Mouse (Mus musculus) left cerebral cortex, postnatal 10 days (tissue): ENCODE measurements around the gene Chsy1. TPM values are rescaled to one million over a fixed set of nuclear protein-coding genes. Genes with fewer than 3 reads are reported as not detected.

Experiments used
- DNase-seq, 2 experiments: peaks; one replicate each; pipeline ENCODE4 v3.0.0; 2021 to 2022; ENCODE audit warnings: low spot score in 2 of 2, mixed read lengths in 1 of 2; ENCODE audit errors: extremely low spot score in 1 of 2
- intact Hi-C: fragments of 180-260 bp; cut with DNase I; formaldehyde crosslinking; loops from one replicate; pipeline ENCODE4 v1.15.1; 2025
- total RNA-seq, 2 experiments: library from RNA; stranded (reverse); gene quantifications; 2 replicates each; pipeline ENCODE4 v1.2.3; 2021

The Chsy1 gene
- total RNA-seq, 2 experiments from 2014 or later, result 21.3 to 21.6 TPM

DNA sequence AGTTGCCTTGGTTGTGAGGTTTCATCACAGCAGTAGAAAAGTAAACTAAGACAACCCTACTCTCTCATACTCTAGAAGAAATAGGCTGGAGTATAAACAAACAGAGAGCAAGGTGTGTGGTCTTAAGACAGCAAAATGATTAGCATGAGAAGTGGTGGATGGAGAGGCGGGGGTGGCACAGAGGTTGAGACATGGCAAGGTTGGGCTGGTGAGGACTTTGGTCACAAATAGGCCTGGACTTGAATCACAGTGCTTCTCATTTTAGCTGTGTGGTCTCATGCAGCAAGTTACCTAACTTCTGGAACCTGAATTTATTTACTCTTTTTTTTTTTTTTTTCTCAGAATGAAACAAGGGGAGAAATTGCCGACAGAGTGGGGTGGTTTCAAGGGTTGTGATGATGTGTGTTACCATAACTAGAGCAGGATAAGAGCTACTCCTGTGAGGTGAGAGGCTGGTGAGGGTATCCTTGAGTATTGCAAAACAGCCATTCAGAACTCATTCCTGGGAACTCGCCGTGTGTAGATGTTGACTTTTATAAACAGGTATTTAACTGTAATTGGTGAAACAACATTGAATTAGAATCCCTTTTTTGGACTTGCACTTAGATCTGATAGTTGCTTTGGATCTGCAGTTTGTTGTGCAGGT lies 22.6 kb downstream of the Chsy1 start:
- intact Hi-C loops, result no loop called here
- no peak for DNase-seq

DNA sequence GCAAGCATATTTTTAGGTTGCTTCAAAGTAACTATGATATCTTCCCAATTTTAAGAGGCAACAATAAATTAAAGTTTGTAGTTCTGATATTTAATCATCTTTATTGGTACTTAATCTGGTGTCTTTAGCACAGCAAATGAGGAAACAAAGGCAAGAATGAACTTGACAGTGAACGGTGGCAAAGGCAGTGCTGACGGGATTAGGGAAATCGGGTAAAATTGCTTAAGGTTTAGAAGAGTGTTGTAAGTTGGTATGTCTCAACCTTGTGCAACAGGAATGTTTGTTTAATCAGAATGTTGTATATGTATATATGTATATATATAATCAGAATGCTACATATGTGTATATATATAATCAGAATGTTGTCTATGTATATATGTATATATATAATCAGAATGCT lies 24.8 kb downstream of the Chsy1 start:
- intact Hi-C loops, result no loop called here
- no peak for DNase-seq

DNA sequence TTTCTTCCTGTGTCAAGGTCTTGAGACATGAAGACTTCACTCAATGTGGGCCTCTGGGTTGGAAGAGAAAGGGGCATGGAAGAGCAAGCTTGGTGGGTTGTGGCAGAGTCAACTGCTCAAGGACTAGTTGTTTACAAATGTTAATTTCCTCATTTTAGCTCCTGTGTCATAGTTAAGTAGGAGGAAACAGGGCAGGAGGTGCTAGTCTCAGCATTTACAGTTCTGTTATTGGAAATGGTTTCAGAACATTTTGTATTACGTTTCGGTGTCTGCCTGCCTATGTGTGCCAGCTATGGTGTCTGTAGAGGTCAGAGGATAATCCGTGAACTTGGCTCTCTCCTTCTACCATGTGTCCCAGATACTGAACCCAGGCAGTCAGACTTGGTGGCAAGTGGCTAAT lies 26.3 kb downstream of the Chsy1 start:
- intact Hi-C loops, result no loop called here
- DNase-seq, result no peak

DNA sequence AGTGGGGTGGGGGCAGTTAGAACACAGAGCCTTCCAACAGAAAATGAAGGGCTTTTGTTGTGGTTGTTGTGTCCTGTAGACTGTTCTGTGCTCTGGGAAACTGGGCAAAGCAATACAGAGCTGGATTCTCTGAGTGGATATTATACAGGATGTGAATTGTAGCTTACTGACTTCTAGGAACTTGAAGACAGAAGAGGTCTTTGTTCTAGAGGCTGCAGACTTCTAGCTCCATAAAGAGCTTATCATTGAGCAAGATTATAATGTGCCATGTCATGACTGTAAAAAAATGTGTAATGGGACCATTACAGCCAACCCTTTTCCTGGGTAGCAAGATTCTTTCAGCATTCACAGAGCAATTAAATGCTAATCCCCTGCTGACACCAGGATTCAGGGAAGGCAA lies 26.9 kb downstream of the Chsy1 start:
- DNase-seq, result no peak
- intact Hi-C loops, result no loop called here

DNA sequence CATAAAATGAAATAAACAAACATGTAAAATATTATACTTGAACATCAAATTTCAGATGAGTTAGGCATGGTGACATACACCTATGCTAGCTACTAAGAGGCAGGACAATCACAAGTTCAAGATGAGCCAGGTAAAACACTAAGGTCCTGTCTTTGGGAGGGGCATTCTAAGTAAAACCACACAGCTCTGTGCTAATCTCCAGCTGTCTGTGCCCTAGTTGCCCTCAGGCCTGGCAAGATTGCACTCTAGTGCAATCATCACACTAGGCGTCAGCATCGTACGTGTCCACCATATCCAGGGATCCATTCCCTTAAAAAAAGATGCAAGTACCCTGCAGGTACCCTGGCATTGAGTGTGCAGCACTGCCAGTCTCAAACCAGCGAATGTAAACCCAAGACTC lies 28.0 kb downstream of the Chsy1 start:
- intact Hi-C loops, result no loop called here
- DNase-seq, result no peak

DNA sequence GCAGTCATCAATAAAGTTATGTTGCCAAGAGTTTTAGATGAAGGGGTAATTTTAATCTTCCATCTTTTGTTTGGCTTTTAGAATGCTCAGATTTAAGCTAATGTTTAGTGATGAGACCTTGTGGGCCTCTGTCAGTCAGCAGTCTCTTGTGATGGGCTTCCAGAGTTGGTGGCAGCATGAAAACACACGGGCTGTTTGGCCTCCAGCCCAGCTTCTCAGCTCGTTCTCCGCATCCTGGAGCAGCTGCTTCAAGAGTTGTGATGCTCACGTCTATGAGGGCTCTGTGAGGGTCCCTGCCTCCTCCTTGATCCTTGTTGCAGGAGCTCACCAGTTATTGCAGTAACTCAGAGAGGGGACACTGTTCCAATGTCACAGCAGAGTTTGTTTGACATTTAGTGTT lies 29.0 kb downstream of the Chsy1 start:
- peak in 1 of 2 experiments; percentile 43 for DNase-seq
- intact Hi-C loops, result no loop called here

DNA sequence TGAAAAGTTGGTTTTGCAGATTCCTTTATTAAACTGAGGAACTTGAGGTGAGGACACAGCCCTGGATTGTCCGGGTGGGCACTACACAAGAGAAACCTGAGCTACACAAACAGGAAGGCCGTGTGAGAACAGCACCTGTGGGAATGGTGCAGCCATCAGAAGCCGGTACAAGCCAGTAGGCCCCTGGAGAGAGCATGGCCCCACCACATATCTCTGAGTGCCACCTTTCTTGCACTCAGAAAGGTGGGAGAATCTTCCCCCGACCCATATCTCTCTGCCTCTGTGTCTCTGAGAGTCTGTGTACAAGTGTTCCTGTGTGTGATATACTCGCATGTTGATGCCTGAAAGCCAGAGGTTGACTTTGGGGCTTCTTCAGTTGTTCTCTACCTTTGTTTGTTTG lies 29.6 kb downstream of the Chsy1 start:
- intact Hi-C loops, result no loop called here

DNA sequence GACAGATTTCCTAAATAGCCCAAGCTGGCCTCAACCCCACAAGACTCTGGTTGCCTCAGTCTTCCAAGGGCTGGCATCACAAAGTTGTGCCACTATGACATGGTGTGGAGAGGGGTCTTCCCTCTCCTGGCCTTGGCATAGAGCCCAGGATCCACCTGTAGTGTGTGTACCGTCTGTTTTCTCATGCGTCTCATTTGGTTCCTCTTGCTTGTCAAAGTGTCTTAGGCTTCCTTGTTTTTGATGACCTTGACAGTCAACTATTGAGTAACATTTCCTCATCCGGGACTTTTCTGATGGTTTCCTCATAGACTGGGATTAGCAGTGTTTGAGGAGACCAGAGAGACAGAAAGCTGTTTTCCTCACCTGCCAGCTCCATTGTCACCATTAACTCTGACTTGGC lies 30.8 kb downstream of the Chsy1 start:
- intact Hi-C loops, result no loop called here
- no peak for DNase-seq

More for the DNA sequence above, 29.6 kb downstream of the Chsy1 start:
- no peak for DNase-seq

DNA sequence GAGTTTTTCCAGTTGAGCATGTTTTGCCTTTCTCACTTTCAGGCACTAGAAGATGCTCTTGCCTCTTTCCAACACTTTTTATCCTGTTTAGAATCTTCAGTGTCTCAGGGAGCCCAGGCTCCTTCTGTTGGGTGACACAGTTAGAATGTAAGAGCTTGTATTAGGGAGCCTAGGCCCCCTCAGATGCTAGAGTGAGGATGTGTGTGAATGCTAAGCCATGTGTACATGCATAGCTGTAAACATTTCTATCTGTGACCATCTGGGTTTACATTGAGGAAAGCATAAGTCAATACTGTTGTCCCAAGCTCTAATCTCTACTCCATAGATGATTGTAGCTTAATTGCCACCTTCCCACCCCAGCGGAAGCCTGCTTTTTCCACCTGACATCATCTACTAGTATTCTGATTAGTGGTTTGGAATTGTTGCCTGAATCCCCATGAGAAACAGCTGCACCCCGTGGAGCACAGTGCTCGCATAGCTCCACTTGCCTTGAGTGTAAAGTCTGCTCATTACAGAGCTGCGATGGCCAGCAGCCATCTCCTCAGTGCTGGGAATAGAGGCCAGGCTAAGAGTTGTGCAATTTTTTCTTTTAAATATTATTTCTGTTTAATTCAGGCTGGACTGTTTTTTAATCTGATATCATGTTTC lies 31.7 kb downstream of the Chsy1 start:
- intact Hi-C loops, result no loop called here
- DNase-seq, result no peak

DNA sequence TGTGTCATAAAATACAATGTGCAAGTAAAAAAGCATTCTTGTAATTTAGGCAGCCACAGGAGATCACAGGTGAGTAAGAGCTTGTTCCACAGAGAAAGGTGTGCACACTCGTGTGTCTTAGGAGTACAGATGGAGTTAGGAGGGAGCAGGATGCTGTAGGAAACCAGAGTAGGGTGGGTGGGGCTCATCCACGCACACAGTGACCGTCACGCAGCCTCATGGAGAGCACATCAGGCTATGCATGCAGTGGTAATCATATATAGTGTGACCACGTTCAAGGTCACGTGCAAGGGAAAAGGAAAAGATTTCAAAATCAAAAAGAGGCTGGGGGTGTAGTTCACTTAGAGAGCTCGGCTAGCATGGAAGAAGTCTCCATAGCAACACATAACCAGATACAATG lies 33.2 kb downstream of the Chsy1 start:
- no peak for DNase-seq
- intact Hi-C loops, result no loop called here

DNA sequence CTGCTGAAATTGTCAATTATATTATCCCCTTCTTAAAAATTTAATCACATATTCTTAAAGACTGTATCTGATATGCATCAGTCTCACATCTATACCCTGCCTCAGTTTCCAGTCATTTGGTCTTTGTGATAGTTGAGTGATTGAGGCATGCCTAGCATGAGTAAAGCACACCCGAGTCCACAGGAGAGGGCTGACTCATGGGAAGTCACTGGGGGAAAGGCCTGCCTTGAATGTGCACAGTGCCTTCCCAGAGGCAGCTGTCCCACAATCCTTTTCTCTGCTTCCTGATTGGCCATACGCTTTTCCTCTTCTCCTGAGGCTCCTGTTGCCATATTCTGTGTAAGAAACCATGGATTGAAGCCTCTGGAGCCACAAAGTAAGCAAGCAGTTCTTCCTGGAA lies 35.2 kb downstream of the Chsy1 start:
- intact Hi-C loops, result no loop called here
- DNase-seq, result no peak

DNA sequence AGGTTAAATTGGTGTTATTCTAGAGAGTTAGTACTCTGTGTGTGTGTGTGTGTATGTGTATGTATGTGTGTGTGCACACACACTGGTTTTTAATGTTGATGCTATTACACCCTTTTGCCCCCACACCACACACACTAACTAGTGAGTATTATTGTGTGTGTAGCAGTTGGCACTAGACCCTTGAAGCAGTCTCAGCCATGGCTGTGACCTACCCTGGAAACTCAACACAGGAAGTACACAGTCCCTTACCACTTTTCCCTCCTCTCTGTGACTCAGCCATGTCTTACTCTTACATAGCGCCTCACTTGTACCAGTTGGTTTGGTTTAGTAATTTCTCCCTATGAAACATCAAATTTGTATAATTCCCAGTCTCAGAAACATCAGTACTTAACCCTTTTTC lies 37.8 kb downstream of the Chsy1 start:
- intact Hi-C loops, result no loop called here

DNA sequence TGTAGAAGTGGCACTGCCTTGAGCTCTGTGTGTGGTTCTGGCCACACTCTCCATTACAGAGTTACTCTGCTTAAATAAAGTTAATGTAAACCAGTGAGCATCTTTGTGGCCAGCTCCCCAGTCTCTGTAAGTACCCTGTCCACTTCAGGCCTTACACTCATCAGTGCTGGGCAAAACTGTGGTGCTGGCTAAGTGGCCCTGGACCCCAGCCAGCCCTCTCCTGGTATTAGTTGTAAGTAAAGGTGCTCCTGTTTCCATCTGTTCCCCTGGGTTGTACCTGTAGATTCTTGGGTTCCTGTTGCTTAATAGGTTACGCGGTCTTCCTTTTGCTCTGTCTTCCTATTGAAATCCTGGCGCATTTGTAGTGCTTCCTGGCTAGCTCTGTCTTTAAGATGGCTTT lies 38.5 kb downstream of the Chsy1 start:
- no peak for DNase-seq
- intact Hi-C loops, result no loop called here

More for the DNA sequence above, 37.8 kb downstream of the Chsy1 start:
- DNase-seq, result no peak

DNA sequence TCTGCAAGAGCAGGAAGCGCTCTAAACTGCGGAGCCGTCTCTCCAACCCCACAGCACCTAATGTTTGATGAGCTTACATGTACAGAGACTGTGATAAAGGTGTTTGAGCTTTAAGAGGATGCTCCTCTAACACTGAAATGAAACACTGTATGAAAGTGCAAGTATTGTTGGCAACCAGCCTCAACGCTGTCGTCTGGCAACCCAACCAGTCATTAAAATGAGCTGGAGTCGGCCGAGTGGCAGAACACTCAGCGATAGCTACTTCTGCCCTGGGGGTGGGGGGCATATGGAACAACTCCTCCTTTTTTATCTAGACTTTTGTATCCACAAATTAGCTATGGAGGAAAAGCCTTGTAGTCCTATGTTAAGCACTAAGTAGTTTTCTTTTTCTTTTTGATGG lies 40.2 kb downstream of the Chsy1 start:
- intact Hi-C loops, result no loop called here
- DNase-seq, result no peak

DNA sequence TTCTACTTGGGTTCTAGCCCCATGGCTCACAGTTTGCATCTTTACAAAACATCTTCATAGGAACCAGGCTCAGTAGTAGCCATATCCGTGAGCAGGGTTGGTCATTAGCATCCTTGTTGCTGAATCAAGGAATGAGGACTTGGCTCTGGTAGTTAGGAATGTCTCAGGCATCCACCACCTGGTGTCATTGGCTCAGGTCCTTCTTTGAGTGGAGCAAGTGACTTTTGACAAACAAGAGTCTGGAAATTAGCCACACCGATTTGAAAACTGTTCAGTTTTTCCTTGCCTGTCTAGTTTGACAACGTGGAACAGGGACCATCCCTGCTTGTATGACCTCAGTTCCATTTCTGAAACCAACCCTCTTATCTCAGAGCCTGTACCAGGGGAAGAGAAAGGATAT lies 41.1 kb downstream of the Chsy1 start:
- intact Hi-C loops, result no loop called here
- no peak for DNase-seq

DNA sequence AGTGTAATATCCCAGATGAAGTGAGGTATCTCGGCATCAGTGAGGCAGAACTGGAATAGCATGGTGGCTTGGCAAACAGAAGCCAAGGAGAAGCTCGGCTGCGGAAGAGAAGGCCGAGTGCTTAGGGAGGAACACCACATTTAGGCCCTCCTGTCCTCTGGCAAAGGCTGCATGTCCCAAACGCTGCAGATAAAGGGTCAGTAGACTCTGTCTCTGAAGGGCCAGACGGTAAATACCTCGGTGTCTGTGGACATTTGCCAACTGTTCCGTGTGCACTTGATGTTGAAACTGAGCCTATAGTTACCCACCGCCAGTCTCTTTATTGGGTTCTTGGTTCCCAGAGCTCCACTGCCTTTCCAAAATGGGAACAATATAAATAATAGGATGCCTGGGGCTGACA lies 48.1 kb downstream of the Chsy1 start:
- intact Hi-C loops, result no loop called here
- DNase-seq, result no peak

DNA sequence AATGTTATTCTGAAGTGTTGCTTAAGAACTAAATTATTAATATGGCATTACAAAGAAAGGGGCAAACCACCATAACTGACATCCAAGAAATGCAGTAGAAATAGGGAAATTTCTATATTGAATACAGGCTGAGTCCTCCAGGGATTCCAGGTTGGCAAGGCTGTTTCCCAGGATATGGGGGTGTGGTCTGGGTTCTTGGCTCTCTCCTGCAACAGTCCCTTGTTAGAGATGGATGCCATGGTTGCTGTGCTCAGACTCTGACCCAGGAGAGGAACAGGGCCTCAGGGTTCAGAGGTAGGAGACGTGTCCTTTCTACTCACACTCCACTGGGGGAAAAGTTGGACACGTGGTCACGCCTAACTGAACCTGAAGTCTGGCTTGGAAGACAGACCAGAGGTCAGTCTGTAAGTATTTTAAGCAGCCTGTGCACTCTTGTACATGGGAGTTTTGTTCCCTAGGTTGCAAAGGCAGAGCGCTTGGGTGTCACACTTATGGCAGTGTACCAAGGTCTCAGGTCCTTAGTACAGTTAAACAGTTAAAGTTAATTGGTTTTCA lies 48.6 kb downstream of the Chsy1 start:
- intact Hi-C loops, result no loop called here
- no peak for DNase-seq

DNA sequence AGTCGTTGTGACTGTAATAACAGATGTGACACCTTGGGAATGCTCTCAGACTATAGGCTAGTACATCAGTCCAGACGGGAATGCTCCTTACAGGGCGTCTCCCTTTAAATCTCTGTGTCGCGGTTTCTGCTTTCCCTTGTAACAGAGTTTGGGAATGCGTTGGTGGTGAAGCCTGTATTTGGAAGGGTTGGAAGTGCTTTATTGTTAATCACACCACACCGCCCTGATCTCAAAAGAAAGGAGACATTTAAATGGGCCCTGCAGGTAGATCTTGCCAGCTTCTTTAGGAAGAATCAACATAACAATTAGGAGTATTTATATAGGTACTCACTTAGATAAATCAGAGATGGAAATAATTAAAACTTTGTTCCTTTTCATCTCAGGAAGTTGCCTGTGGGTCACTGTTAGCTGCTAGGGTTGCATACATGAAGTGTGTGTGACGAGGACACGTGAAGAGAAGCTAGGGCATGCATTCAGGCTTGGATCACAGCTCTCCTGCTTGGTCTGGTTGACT lies 49.4 kb downstream of the Chsy1 start:
- intact Hi-C loops, result no loop called here

DNA sequence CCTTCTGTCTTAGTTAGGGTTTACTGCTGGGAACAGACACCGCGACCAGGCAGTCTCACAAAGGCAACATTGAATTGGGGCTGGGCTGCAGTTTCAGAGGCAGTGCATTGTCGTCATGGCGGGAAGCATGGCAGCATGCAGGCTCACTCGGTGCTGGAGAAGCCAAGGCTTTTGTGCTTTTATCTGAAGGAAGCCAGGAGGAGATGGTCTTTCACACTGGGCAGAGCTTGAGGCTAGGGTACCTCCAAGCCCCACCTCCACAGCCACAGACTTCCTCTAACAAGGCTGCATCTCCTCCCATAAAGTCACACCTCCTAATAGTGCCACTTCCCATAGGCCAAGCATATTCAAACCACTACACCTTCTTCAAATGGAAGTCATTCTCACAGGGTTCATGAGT lies 50.6 kb downstream of the Chsy1 start:
- DNase-seq, result no peak

More for the DNA sequence above, 49.4 kb downstream of the Chsy1 start:
- DNase-seq, result no peak

DNA sequence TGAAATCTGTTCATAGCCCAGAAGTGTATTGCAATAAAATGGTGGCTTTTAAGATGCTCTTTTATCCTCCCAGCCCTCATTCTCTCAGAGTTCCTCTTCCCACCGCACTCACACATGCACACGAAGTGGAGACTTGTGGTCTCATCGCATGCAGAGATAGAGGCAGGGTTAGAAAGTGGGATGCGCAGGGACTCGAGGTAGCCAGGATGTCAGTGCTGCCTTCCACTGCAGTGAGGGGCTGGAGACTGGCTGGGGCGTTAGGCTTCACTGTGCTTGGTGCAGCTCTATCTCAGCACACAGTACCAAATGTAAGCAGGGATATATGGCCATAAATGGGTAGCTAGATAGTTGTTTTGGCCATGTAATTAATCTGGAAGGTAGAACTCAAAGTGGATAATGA lies 52.5 kb downstream of the Chsy1 start:
- DNase-seq, result no peak
- intact Hi-C loops, result no loop called here

More for the DNA sequence above, 50.6 kb downstream of the Chsy1 start:
- intact Hi-C loops, result no loop called here
